Mouse (Mus musculus): ENCODE data around the gene Fry. TPM values are rescaled to one million over a fixed set of nuclear protein-coding genes. Genes with fewer than 3 reads are reported as not detected.

The Fry gene
- total and polyA plus RNA-seq, 3 experiments, result 43.8 to 153 (median 117) TPM

DNA sequence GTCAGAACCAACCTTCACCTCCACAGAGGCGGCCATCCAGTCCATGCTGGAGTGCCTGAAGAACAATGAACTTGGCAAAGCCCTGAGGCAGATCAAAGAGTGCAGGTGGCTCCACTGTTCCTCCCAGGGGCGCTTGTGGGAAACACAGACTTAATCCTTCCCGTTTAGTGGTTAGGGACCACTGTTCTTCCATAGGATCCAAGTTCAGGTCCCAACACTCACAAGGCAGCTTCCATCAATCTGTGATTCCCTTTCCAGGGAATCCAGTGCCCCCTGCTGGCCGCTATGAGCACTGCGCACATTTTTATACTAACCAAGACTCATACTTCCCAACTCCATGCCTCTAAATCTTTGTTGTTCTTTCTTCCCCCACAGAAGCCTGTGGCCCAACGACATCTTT, 377.3 kb downstream of the Fry start:
- H3K9ac ChIP-seq (ENCODE audit: low read depth, low read length), result no peak overlapping the region
- 56% methylated on average over 6 of the region's 6 CpGs for WGBS
- peak; percentile 93 for TF ChIP-seq CTCF (IDR thresholded peaks at IDR 0.05)
- no peak for TF ChIP-seq EP300 (IDR thresholded peaks at IDR 0.05; ENCODE audit: insufficient read depth, low read depth, low read length)
- TF ChIP-seq POLR2A (IDR thresholded peaks at IDR 0.05; ENCODE audit: insufficient read depth, low read depth, low read length), result no peak
- H3K4me1 ChIP-seq (ENCODE audit: control insufficient read depth, insufficient read depth, low read length), result no peaks in the 10 kb centered on the region
- intact Hi-C loops (cut with DNase I), result loop anchor here (2.0 kb wide), 1 partner anchor 55 kb away; no protein-coding TSS in a partner anchor
- no peak overlapping the region for H3K4me3 ChIP-seq
- H3K36me3 ChIP-seq (ENCODE audit: control insufficient read depth, insufficient read depth, low read length), result no peaks in the 10 kb centered on the region
- peak; percentile 37 to 70 for DNase-seq
- H3K27me3 ChIP-seq (ENCODE audit: control insufficient read depth, insufficient read depth, low read length), result no peaks in the 10 kb centered on the region
- H3K79me2 ChIP-seq (replicated peaks; ENCODE audit: control insufficient read depth, insufficient read depth, low read length), result no peaks in the 10 kb centered on the region
- no peak overlapping the region for H3K27ac ChIP-seq

- Histone ChIP-seq H3K27me3 (ENCODE audit: control insufficient read depth, insufficient read depth, low read length) (no peaks in the 10 kb centered on the region), H3K79me2 (replicated peaks; ENCODE audit: control insufficient read depth, insufficient read depth, low read length) (no peaks in the 10 kb centered on the region), H3K4me3 (no peak overlapping the region), H3K27ac (no peak overlapping the region), H3K4me1 (ENCODE audit: control insufficient read depth, insufficient read depth, low read length) (no peaks in the 10 kb centered on the region), H3K9ac (ENCODE audit: low read depth, low read length) (no peak overlapping the region), H3K36me3 (ENCODE audit: control insufficient read depth, insufficient read depth, low read length) (no peaks in the 10 kb centered on the region)
- DNase-seq, result no peak
- intact Hi-C loops (cut with DNase I), result no loop called here
- TF ChIP-seq EP300 (IDR thresholded peaks at IDR 0.05; ENCODE audit: insufficient read depth, low read depth, low read length) (no peak), POLR2A (IDR thresholded peaks at IDR 0.05; ENCODE audit: insufficient read depth, low read depth, low read length) (no peak), CTCF (IDR thresholded peaks at IDR 0.05) (no peak)
- 72% methylated on average over 6 of the region's 6 CpGs for WGBS
These were observed 392.2 kb downstream of the Fry start for GRCm38 (mm10) chr5:150510451-150511225.

GRCm38 (mm10) chr5:150513264-150513663, 394.8 kb downstream of the Fry start:
- Histone ChIP-seq H3K4me1 (ENCODE audit: control insufficient read depth, insufficient read depth, low read length) (no peaks in the 10 kb centered on the region), H3K9ac (ENCODE audit: low read depth, low read length) (no peak overlapping the region), H3K27me3 (ENCODE audit: control insufficient read depth, insufficient read depth, low read length) (no peaks in the 10 kb centered on the region), H3K79me2 (replicated peaks; ENCODE audit: control insufficient read depth, insufficient read depth, low read length) (no peaks in the 10 kb centered on the region), H3K36me3 (ENCODE audit: control insufficient read depth, insufficient read depth, low read length) (no peaks in the 10 kb centered on the region), H3K4me3 (no peak overlapping the region), H3K27ac (no peak overlapping the region)
- intact Hi-C loops (cut with DNase I), result no loop called here
- DNase-seq, result no peak
- no peak for TF ChIP-seq POLR2A (IDR thresholded peaks at IDR 0.05; ENCODE audit: insufficient read depth, low read depth, low read length)
- 88% methylated on average over 4 of the region's 4 CpGs for WGBS

GRCm38 (mm10) chr5:150514027-150514426, 395.6 kb downstream of the Fry start:
- H3K9ac ChIP-seq (ENCODE audit: low read depth, low read length), result no peak overlapping the region
- 48% methylated on average over 1 of the region's 1 CpGs for WGBS
- no peak overlapping the region for H3K4me3 ChIP-seq
- H3K27me3 ChIP-seq (ENCODE audit: control insufficient read depth, insufficient read depth, low read length), result no peaks in the 10 kb centered on the region
- DNase-seq, result no peak
- H3K4me1 ChIP-seq (ENCODE audit: control insufficient read depth, insufficient read depth, low read length), result no peaks in the 10 kb centered on the region
- no peaks in the 10 kb centered on the region for H3K79me2 ChIP-seq (replicated peaks; ENCODE audit: control insufficient read depth, insufficient read depth, low read length)
- intact Hi-C loops (cut with DNase I), result no loop called here
- TF ChIP-seq CTCF (IDR thresholded peaks at IDR 0.05) (no peak), POLR2A (IDR thresholded peaks at IDR 0.05; ENCODE audit: insufficient read depth, low read depth, low read length) (no peak), EP300 (IDR thresholded peaks at IDR 0.05; ENCODE audit: insufficient read depth, low read depth, low read length) (no peak)
- H3K36me3 ChIP-seq (ENCODE audit: control insufficient read depth, insufficient read depth, low read length), result no peaks in the 10 kb centered on the region
- H3K27ac ChIP-seq, result no peak overlapping the region

DNA sequence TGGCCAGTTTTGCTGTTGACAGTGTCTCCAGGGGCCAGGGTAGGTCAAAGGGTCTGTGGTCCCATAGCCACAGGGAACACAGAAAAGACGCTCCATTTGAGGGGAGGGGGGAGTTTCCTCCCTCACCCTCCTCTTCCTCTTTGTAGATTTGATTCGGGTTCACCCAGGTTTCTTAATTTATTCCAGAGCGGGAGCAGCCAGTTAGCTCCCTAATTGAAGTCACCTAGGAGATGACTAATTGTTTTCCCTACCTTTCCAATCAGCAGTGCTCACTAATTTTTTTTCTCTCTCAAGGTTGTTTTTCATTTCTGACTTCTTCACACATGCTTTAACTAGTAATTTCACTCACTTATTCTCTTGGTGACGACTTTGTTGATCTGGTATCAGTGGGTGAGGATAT, 399.6 kb downstream of the Fry start, which contains the start of gene Zar1l:
Gene Zar1l, minus strand, starts transcription at position 101 of the 400 bp plus-strand sequence.
- TF ChIP-seq CTCF (IDR thresholded peaks at IDR 0.05), result no peak
- TF ChIP-seq EP300 (IDR thresholded peaks at IDR 0.05; ENCODE audit: insufficient read depth, low read depth, low read length), result no peak
- no peak for TF ChIP-seq POLR2A (IDR thresholded peaks at IDR 0.05; ENCODE audit: insufficient read depth, low read depth, low read length)
- H3K36me3 ChIP-seq (ENCODE audit: control insufficient read depth, insufficient read depth, low read length), result no peaks in the 10 kb centered on the region
- no peaks in the 10 kb centered on the region for H3K79me2 ChIP-seq (replicated peaks; ENCODE audit: control insufficient read depth, insufficient read depth, low read length)
- no peak within 1 kb of the TSS for H3K27ac ChIP-seq
- no peak within 1 kb of the TSS for H3K4me3 ChIP-seq
- no peak for DNase-seq
- 53% methylated on average over 4 of the region's 4 CpGs for whole genome bisulfite sequencing
- H3K9ac ChIP-seq (ENCODE audit: low read depth, low read length), result no peak within 1 kb of the TSS
- H3K4me1 ChIP-seq (ENCODE audit: control insufficient read depth, insufficient read depth, low read length), result no peaks in the 10 kb centered on the region
- intact Hi-C loops (cut with DNase I), result no loop called here
- H3K27me3 ChIP-seq (ENCODE audit: control insufficient read depth, insufficient read depth, low read length), result no peaks in the 10 kb centered on the region

DNA sequence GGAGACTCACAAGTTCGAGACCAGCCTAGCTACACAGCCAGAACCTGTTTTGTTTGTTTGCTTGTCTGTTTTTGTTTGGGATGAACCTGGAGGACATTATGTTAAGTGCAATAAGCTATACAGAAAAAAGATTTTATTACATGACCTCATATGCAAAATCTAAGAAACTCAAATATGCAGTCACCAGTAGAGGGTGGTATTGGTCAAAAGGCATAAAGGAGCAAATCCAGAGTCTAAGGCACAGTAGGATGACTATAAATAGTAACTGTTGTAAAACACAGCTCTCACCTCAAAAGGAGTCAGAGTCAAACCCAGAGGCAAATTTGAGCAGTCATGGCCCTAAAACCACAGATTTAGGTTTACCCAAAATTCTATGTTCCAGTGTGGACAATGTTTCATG, 401.1 kb downstream of the Fry start:
- Histone ChIP-seq H3K27me3 (ENCODE audit: control insufficient read depth, insufficient read depth, low read length) (no peaks in the 10 kb centered on the region), H3K36me3 (ENCODE audit: control insufficient read depth, insufficient read depth, low read length) (no peaks in the 10 kb centered on the region), H3K9ac (ENCODE audit: low read depth, low read length) (no peak overlapping the region), H3K4me3 (no peak overlapping the region), H3K79me2 (replicated peaks; ENCODE audit: control insufficient read depth, insufficient read depth, low read length) (no peaks in the 10 kb centered on the region), H3K27ac (no peak overlapping the region), H3K4me1 (ENCODE audit: control insufficient read depth, insufficient read depth, low read length) (no peaks in the 10 kb centered on the region)
- no peak for DNase-seq
- TF ChIP-seq CTCF (IDR thresholded peaks at IDR 0.05) (peak; percentile 68), POLR2A (IDR thresholded peaks at IDR 0.05; ENCODE audit: insufficient read depth, low read depth, low read length) (no peak), EP300 (IDR thresholded peaks at IDR 0.05; ENCODE audit: insufficient read depth, low read depth, low read length) (no peak)
- WGBS, result 93% methylated on average over 1 of the region's 1 CpGs
- intact Hi-C loops (cut with DNase I), result no loop called here
